Mouse (Mus musculus) spleen, adult 2 months (tissue): ENCODE data around the gene Pnldc1. TPM values are rescaled to one million over a fixed set of nuclear protein-coding genes. Genes with fewer than 3 reads are reported as not detected.

Source experiments
- DNase-seq, 2 experiments: peaks; one replicate each; pipeline versions ENCODE4 v3.0.0 to v3.0.0-alpha.2; 2012 to 2021; ENCODE audit warnings: low spot score in 2 of 2, low read depth in 1 of 2
- H3K27ac ChIP-seq: fragments of 200-500 bp; 2 replicates; pipeline ENCODE4 v1.5.1; 2012; ENCODE audit warnings: low read length, inconsistent platforms; ENCODE audit not compliant: insufficient read depth
- H3K27me3 ChIP-seq: fragments of 200-500 bp; 2 replicates; pipeline ENCODE4 v1.6.1; 2012; ENCODE audit warnings: mild to moderate bottlenecking, moderate library complexity, low read length, inconsistent platforms; ENCODE audit not compliant: control insufficient read depth, insufficient read depth
- H3K36me3 ChIP-seq: fragments of 200-500 bp; 2 replicates; pipeline ENCODE4 v1.6.1; 2012; ENCODE audit warnings: mild to moderate bottlenecking, low read length, inconsistent platforms; ENCODE audit not compliant: control insufficient read depth, insufficient read depth
- H3K4me1 ChIP-seq: fragments of 200-500 bp; 2 replicates; pipeline ENCODE4 v1.6.1; 2011; ENCODE audit warnings: inconsistent platforms; ENCODE audit not compliant: control insufficient read depth, insufficient read depth, insufficient read length
- H3K4me3 ChIP-seq: fragments of 200-500 bp; 2 replicates; pipeline ENCODE4 v1.5.1; 2011; ENCODE audit warnings: mild to moderate bottlenecking, inconsistent platforms; ENCODE audit not compliant: insufficient read depth, insufficient read length; ENCODE audit errors: extremely low read depth
- CTCF ChIP-seq: fragments of 200-500 bp; IDR thresholded peaks from 2 replicates; pipeline ENCODE4 v1.5.1; 2011; ENCODE audit warnings: mild to moderate bottlenecking, inconsistent platforms; ENCODE audit not compliant: insufficient read depth, insufficient read length, insufficient replicate concordance; ENCODE audit errors: extremely low read depth
- POLR2A ChIP-seq: fragments of 200-500 bp; IDR thresholded peaks from 2 replicates; pipeline ENCODE4 v1.6.1; 2011; ENCODE audit warnings: low read depth, low read length, inconsistent platforms
- WGBS: fragments of 180-500 bp; shearing (Covaris S2); methylation state at CpG from one replicate; pipeline ENCODE4 v1.1.7; 2018; 5-methylcytosine and 5-hydroxymethylcytosine counted together
- polyA plus RNA-seq: library from polyadenylated mRNA; depleted of rRNA; stranded (reverse); fragments of >200 nt; gene quantifications from 2 replicates; pipeline ENCODE4 v1.2.3, GENCODE M21; 2012

The Pnldc1 gene
- polyA plus RNA-seq, 1 experiment, result 0.32 TPM

- WGBS, result 21% methylated on average over 4 of the region's 4 CpGs
- no peak overlapping the region for H3K27ac ChIP-seq
- no peaks in the 10 kb centered on the region for H3K36me3 ChIP-seq
- H3K27me3 ChIP-seq, result no peaks in the 10 kb centered on the region
- DNase-seq, result peak in 1 of 2 experiments; percentile 5
- H3K4me3 ChIP-seq, result no peak overlapping the region
- H3K4me1 ChIP-seq, result no peaks in the 10 kb centered on the region
- TF ChIP-seq POLR2A (no peak), CTCF (no peak)
Measured at GRCm38 (mm10) chr17:12858072-12858471, 52.0 kb downstream of the Pnldc1 start.

DNA sequence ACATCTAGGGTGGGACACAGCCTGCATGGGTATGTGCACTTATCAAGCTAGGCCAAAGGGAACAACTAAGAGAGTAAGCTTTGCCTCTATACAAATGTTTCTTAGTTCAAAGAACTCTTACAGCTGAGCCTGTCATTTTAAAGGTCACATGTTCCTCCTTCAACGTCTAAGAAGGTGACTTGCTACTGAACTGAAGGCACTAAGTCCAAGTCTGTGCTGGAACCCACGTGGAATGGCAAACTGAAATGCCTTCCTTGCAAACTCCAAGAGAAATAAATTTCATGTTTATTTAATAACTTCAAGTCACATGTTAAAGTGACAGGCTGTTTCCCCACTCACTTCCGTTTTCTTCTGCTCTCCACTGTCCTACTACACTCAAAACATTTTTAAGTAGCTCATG is 52.6 kb downstream of the Pnldc1 start:
- WGBS, result 22% methylated on average over 3 of the region's 3 CpGs
- no peak for DNase-seq
- H3K4me1 ChIP-seq, result no peaks in the 10 kb centered on the region
- TF ChIP-seq POLR2A, result no peak
- TF ChIP-seq CTCF, result no peak
- no peaks in the 10 kb centered on the region for H3K27me3 ChIP-seq
- no peak overlapping the region for H3K4me3 ChIP-seq
- no peak overlapping the region for H3K27ac ChIP-seq
- no peaks in the 10 kb centered on the region for H3K36me3 ChIP-seq

DNA sequence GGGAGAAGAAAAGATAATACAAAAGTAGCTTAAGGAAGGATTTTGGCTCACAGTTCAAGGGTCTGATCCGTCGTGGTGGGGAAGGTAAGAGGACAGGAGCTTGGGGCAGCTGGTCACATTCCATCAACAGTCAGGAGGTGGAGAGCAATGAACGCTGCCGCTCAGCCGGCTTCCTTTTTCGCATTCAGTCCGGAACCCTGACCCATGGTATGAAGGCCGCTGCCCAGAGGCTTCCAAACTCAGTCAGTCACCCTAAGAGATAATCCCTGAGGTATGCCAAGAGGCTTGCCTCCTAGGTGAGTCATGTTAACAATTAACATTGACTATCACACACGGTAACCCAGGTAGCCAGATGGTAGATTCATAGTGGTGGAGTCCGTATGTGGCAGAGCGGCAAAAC is 55.6 kb downstream of the Pnldc1 start:
- 93% methylated on average over 11 of the region's 11 CpGs for WGBS
- DNase-seq, result no peak
- no peak for TF ChIP-seq CTCF
- no peak for TF ChIP-seq POLR2A
- Histone ChIP-seq H3K27ac (no peak overlapping the region), H3K36me3 (no peaks in the 10 kb centered on the region), H3K27me3 (no peaks in the 10 kb centered on the region), H3K4me3 (no peak overlapping the region), H3K4me1 (no peaks in the 10 kb centered on the region)

DNA sequence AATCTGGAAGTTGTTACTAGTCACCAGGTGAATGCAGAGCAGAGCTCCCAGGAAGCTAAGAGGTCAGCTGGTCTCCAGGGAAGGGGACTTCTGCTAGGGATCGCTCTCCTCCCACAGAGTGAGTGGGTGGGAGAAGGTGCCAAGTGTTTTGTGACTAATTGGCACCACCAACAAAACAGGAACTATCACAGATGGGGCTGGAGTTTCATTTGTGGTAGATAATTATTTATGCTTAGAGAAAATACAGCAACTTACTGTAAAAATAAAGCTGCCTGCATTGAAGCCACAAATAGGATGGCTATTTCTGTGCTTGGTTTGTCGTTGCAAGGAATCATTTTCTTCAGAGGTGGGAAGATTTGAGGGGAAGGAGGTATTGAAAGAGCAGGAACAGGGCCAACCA is 56.2 kb downstream of the Pnldc1 start:
- H3K27ac ChIP-seq, result no peak overlapping the region
- no peaks in the 10 kb centered on the region for H3K36me3 ChIP-seq
- no peak overlapping the region for H3K4me3 ChIP-seq
- H3K27me3 ChIP-seq, result no peaks in the 10 kb centered on the region
- H3K4me1 ChIP-seq, result no peaks in the 10 kb centered on the region
- 32% methylated on average over 2 of the region's 2 CpGs for WGBS
- TF ChIP-seq CTCF, result no peak
- no peak for TF ChIP-seq POLR2A
- no peak for DNase-seq

DNA sequence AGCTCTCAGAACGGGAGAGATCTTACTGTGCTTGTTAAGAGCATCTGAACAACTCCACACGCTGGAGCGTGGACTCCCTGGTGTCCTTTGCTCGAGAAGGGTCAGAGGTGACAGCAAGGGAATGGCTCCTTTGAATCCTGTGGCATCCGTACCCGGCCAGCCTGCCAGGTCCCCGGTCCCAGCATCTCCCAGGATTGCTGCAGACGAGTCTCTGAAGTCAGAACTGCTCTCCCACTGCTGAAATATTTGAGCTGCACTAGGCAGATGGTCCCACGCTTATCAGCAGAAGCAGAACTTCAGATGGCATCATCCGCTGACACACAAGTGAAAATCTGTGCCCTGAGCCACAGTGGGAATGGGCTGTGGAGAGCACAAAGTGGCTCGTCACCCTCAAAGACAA is 58.3 kb downstream of the Pnldc1 start:
- Histone ChIP-seq H3K36me3 (no peaks in the 10 kb centered on the region), H3K4me3 (no peak overlapping the region), H3K27me3 (no peaks in the 10 kb centered on the region), H3K4me1 (no peaks in the 10 kb centered on the region), H3K27ac (no peak overlapping the region)
- TF ChIP-seq POLR2A, result no peak
- TF ChIP-seq CTCF, result no peak
- WGBS, result 85% methylated on average over 11 of the region's 11 CpGs
- no peak for DNase-seq

DNA sequence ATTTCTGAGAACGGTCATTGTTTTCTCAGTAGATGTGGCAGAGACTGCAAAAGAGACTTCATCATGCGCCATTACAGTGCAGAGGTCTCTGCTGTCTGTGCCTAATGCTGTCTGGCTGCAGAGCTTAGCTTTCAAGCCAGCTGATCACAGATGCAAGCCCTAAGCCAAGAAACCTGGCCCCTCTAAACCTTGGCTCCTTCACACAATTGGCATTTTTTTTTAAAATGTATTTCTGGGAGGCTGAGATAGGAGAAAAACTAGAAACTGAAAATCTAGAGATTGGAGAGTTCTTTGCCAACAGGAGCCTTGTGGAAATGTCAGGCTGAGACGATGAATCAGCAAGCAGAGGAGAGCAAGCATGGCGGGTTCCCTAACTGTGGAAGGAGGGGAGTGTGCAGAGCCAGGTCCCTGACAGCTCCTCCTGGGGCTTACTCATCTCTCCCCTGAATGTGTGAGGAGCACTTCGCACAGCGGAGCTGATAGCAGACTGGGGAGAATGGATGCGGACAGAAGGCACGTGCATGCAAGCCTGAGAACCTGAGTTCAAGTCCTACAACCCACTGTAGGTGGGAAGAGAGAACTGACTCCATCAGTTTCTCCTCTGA is 60.1 kb downstream of the Pnldc1 start:
- Histone ChIP-seq H3K4me3 (no peak overlapping the region), H3K27ac (no peak overlapping the region), H3K27me3 (no peaks in the 10 kb centered on the region), H3K4me1 (no peaks in the 10 kb centered on the region), H3K36me3 (no peaks in the 10 kb centered on the region)
- DNase-seq, result no peak
- WGBS, result 85% methylated on average over 8 of the region's 8 CpGs
- no peak for TF ChIP-seq CTCF
- no peak for TF ChIP-seq POLR2A

DNA sequence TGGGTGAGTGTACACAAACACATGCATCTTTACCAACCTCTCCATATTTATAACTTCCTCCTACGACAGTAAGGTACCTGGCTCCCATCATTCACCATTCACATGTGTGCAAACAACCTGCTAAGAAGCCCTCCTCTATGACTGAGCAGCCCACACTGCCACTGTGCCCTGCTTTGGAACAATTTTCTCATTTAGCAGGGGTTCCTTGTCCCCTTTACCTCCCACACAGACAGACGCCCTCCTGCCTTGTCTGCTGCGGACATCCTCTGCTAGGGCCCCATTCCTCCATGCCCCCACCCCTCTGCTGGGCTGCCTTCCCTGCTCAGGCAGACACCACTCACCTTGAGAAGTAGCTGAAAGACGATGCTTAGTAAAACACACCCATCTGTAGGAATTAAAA is 62.3 kb downstream of the Pnldc1 start:
- WGBS, result 76% methylated on average over 4 of the region's 4 CpGs
- no peak for DNase-seq
- TF ChIP-seq CTCF (no peak), POLR2A (no peak)
- Histone ChIP-seq H3K4me3 (no peak overlapping the region), H3K4me1 (no peaks in the 10 kb centered on the region), H3K27me3 (no peaks in the 10 kb centered on the region), H3K36me3 (no peaks in the 10 kb centered on the region), H3K27ac (no peak overlapping the region)
